Mouse (Mus musculus) left cerebral cortex, postnatal 14 days (tissue): ENCODE results near the gene Mtf1. TPM values are rescaled to one million over a fixed set of nuclear protein-coding genes. Genes with fewer than 3 reads are reported as not detected.

Source experiments
- DNase-seq, 2 experiments: peaks; one replicate each; pipeline ENCODE4 v3.0.0; 2021 to 2022; ENCODE audit warnings: low spot score in 2 of 2, mixed read lengths in 1 of 2
- intact Hi-C: fragments of 180-260 bp; cut with DNase I; formaldehyde crosslinking; loops from one replicate; pipeline ENCODE4 v1.15.1; 2025
- total RNA-seq, 2 experiments: library from RNA; stranded (reverse); gene quantifications; 2 replicates each; pipeline ENCODE4 v1.2.3; 2021

The Mtf1 gene
- total RNA-seq, 2 experiments from 2014 or later = 24.5 to 25.8 TPM

- no peak for DNase-seq
- intact Hi-C loops = no loop called here
These were observed 9.8 kb upstream of the Mtf1 start for GRCm38 (mm10) chr4:124792114-124792513.

GRCm38 (mm10) chr4:124796141-124796540 lies 5.8 kb upstream of the Mtf1 start:
- no peak for DNase-seq
- intact Hi-C loops = no loop called here

GRCm38 (mm10) chr4:124796913-124797312 lies 5.0 kb upstream of the Mtf1 start:
- intact Hi-C loops = no loop called here
- DNase-seq = no peak

GRCm38 (mm10) chr4:124802309-124803260 lies 681 bp downstream of the Mtf1 start:
- intact Hi-C loops = loop anchor here (2.0 kb wide), 1 partner anchor 44 kb away; no protein-coding TSS in a partner anchor
- DNase-seq = peak; percentile 95

GRCm38 (mm10) chr4:124803406-124803805 lies 1.5 kb downstream of the Mtf1 start:
- intact Hi-C loops = loop anchor here (2.0 kb wide), 1 partner anchor 43 kb away; no protein-coding TSS in a partner anchor
- DNase-seq = no peak

- DNase-seq = no peak
- intact Hi-C loops = no loop called here
These were observed 6.6 kb downstream of the Mtf1 start for GRCm38 (mm10) chr4:124808511-124808910.

GRCm38 (mm10) chr4:124809136-124809883 lies 7.4 kb downstream of the Mtf1 start:
- intact Hi-C loops = no loop called here
- DNase-seq = no peak

- intact Hi-C loops = no loop called here
- DNase-seq = no peak
These were observed 8.2 kb downstream of the Mtf1 start for GRCm38 (mm10) chr4:124810056-124810455.

GRCm38 (mm10) chr4:124811347-124811975 lies 9.6 kb downstream of the Mtf1 start:
- DNase-seq = peak; percentile 62 to 77
- intact Hi-C loops = no loop called here

GRCm38 (mm10) chr4:124815901-124816300 lies 14.0 kb downstream of the Mtf1 start:
- no peak for DNase-seq
- intact Hi-C loops = no loop called here

GRCm38 (mm10) chr4:124817803-124818202 lies 15.9 kb downstream of the Mtf1 start:
- no peak for DNase-seq
- intact Hi-C loops = no loop called here

GRCm38 (mm10) chr4:124818832-124819231 lies 16.9 kb downstream of the Mtf1 start:
- DNase-seq = no peak
- intact Hi-C loops = no loop called here

GRCm38 (mm10) chr4:124824967-124825366 lies 23.1 kb downstream of the Mtf1 start:
- DNase-seq = no peak

GRCm38 (mm10) chr4:124825371-124825965 lies 23.6 kb downstream of the Mtf1 start:
- intact Hi-C loops = no loop called here
- no peak for DNase-seq

More at GRCm38 (mm10) chr4:124824967-124825366, 23.1 kb downstream of the Mtf1 start:
- intact Hi-C loops = no loop called here

GRCm38 (mm10) chr4:124829671-124830070 lies 27.8 kb downstream of the Mtf1 start:
- intact Hi-C loops = no loop called here
- no peak for DNase-seq

- intact Hi-C loops = no loop called here
- no peak for DNase-seq
These were observed 30.9 kb downstream of the Mtf1 start for GRCm38 (mm10) chr4:124832796-124833195.

GRCm38 (mm10) chr4:124838035-124838700 lies 36.3 kb downstream of the Mtf1 start:
- intact Hi-C loops = no loop called here
- no peak for DNase-seq

- DNase-seq = no peak
- intact Hi-C loops = no loop called here
These were observed 39.1 kb downstream of the Mtf1 start for GRCm38 (mm10) chr4:124840998-124841397.

GRCm38 (mm10) chr4:124843493-124843892 lies 41.6 kb downstream of the Mtf1 start:
- no peak for DNase-seq
- intact Hi-C loops = no loop called here
